Mouse (Mus musculus) heart, adult 2 months (tissue): ENCODE results near the gene Gdpd3.

Experiments
- CTCF ChIP-seq: fragments of 200-600 bp; IDR thresholded peaks from 2 replicates; pipeline ENCODE4 v1.8.1; 2022; ENCODE audit warnings: antibody characterized with exemption, mild to moderate bottlenecking, moderate library complexity
- EP300 ChIP-seq: fragments of 200-500 bp; IDR thresholded peaks from 2 replicates; pipeline ENCODE4 v1.6.1; 2011; ENCODE audit warnings: low read depth, low read length, control low read depth; ENCODE audit not compliant: insufficient read depth
- POLR2A ChIP-seq: fragments of 200-500 bp; IDR thresholded peaks from 2 replicates; pipeline ENCODE4 v1.6.1; 2011; ENCODE audit warnings: mild to moderate bottlenecking, low read depth, low read length, control low read depth; ENCODE audit not compliant: insufficient read depth

- TF ChIP-seq CTCF (no peak), EP300 (no peak), POLR2A (no peak)
These were observed 51.5 kb downstream of the Gdpd3 start for GRCm38 (mm10) chr7:126817595-126817994.
